Mouse (Mus musculus): ENCODE results near the gene Acot2.

Gene Acot2

GRCm38 (mm10) chr12:84038241-84038640, 50.6 kb downstream of the Acot2 start, which contains the start of gene Acot4:
Acot4 (plus strand) TSS chr12:84038379.
- peak; percentile 35 for DNase-seq (ENCODE audit: low spot score)

GRCm38 (mm10) chr12:84038691-84039111, 51.0 kb downstream of the Acot2 start, which contains the start of gene Gm49366:
Gm49366 (plus strand) TSS chr12:84038935.
- peak; percentile 49 for DNase-seq (ENCODE audit: low spot score)

- no peak for DNase-seq (ENCODE audit: low spot score)
Measured at GRCm38 (mm10) chr12:84042248-84042647, 54.6 kb downstream of the Acot2 start.
